Comparison of ENCODE assay signal across 8 mouse cellular contexts in genomic region chr17:62881176-62881790, GRCm38 (mm10). TPM values are rescaled to one million over a fixed set of nuclear protein-coding genes. Genes with fewer than 3 reads are reported as not detected.
DNase-seq lines count a peak whose midpoint lies in the region; ATAC-seq and TF ChIP-seq lines count a peak whose summit lies in the region.

Gene Efna5, minus strand, starts transcription at chr17:62881317.

- H3K4me3 ChIP-seq in hindbrain, embryonic 12.5 days = peak within 1 kb of the TSS; percentile 90
- H3K4me3 ChIP-seq in myocyte = peak within 1 kb of the TSS; percentile 81

- peak; percentile 30 for ATAC-seq in hindbrain, embryonic 12.5 days (ENCODE audit: low FRiP score)

- WGBS in hindbrain, embryonic 12.5 days = 2% methylated on average over 56 of the region's 68 CpGs

- TF ChIP-seq POLR2A in brain, embryonic 14.5 days (IDR thresholded peaks at IDR 0.05; ENCODE audit: borderline replicate concordance, extremely low read depth, insufficient read depth, insufficient read length, poor library complexity, severe bottlenecking) = no peak
- TF ChIP-seq POLR2A in myocyte (IDR thresholded peaks at IDR 0.05; ENCODE audit: insufficient read length, low read depth) = no peak

- peak within 1 kb of the TSS; percentile 81 for H3K4me2 ChIP-seq in hindbrain, embryonic 12.5 days (replicated peaks)
- H3K4me2 ChIP-seq in myocyte (ENCODE audit: low read depth) = peak within 1 kb of the TSS; percentile 97

- peak within 1 kb of the TSS; percentile 88 for H3ac ChIP-seq in myocyte (ENCODE audit: control insufficient read depth, insufficient read length)

- peak within 1 kb of the TSS; percentile 94 for H3K9ac ChIP-seq in hindbrain, embryonic 12.5 days

- H3K27me3 ChIP-seq in hindbrain, embryonic 12.5 days = no peaks in the 10 kb centered on the region
- no peaks in the 10 kb centered on the region for H3K27me3 ChIP-seq in myocyte (ENCODE audit: control insufficient read depth, insufficient read depth, insufficient read length)

- DNase-seq in layer of hippocampus, adult 18-20 months (ENCODE audit: low spot score in 2 of 2) = peak; percentile 13 to 19
- DNase-seq in layer of hippocampus, adult 11-12 months (ENCODE audit: low spot score) = no peak
- peak; percentile 65 for DNase-seq in brain, embryonic 14.5 days (ENCODE audit: low read depth)
- DNase-seq in frontal cortex, postnatal 10 days (ENCODE audit: low spot score in 2 of 2) = peak; percentile 24 to 50
- DNase-seq in left cerebral cortex, postnatal 25 days (ENCODE audit: low spot score in 2 of 2) = peak; percentile 48 to 64
- DNase-seq in testis, postnatal 10 days (ENCODE audit: low spot score) = peak; percentile 68

- no peak for TF ChIP-seq CTCF in brain, embryonic 14.5 days (IDR thresholded peaks at IDR 0.05; ENCODE audit: borderline replicate concordance, extremely low read depth, insufficient read depth, insufficient read length)

- intact Hi-C loops in left cerebral cortex, postnatal 25 days (cut with DNase I) = loop anchor here (5.0 to 10.0 kb wide), 5 partner anchors 131 to 406 kb away; no protein-coding TSS in a partner anchor

- H3K79me2 ChIP-seq in myocyte (ENCODE audit: control insufficient read depth, insufficient read depth) = peaks cover 26% of the 10 kb centered on the region

- H3K36me3 ChIP-seq in hindbrain, embryonic 12.5 days = no peaks in the 10 kb centered on the region
- no peaks in the 10 kb centered on the region for H3K36me3 ChIP-seq in myocyte (ENCODE audit: control insufficient read depth, insufficient read depth)

- peaks cover 8% of the 10 kb centered on the region for H3K4me1 ChIP-seq in hindbrain, embryonic 12.5 days

- peak within 1 kb of the TSS; percentile 94 for H3K27ac ChIP-seq in hindbrain, embryonic 12.5 days

- H3K9me3 ChIP-seq in hindbrain, embryonic 12.5 days (replicated peaks) = no peaks in the 10 kb centered on the region

TF ChIP-seq in myocyte, 11 proteins besides CTCF, POLR2A, EP300 and RAD21:
- TF ChIP-seq MAX (IDR thresholded peaks at IDR 0.05; ENCODE audit: low read depth) (no peak), SRF (IDR thresholded peaks at IDR 0.05; ENCODE audit: control insufficient read depth, insufficient read length, low read depth) (no peak), USF1 (IDR thresholded peaks at IDR 0.05; ENCODE audit: low read depth) (no peak), MYOG (IDR thresholded peaks at IDR 0.05; ENCODE audit: control insufficient read depth in 1 of 3, insufficient read depth in 1 of 3, insufficient read length in 2 of 3, low read depth in 2 of 3) (no peak), TCF12 (IDR thresholded peaks at IDR 0.05; ENCODE audit: insufficient read depth, poor library complexity, severe bottlenecking) (no peak), TCF3 (IDR thresholded peaks at IDR 0.05; ENCODE audit: insufficient read length, low read depth) (no peak), E2F4 (IDR thresholded peaks at IDR 0.05; ENCODE audit: insufficient read depth) (no peak), CEBPB (IDR thresholded peaks at IDR 0.05; ENCODE audit: insufficient read depth, poor library complexity, severe bottlenecking) (no peak), MYOD1 (IDR thresholded peaks at IDR 0.05; ENCODE audit: control insufficient read depth in 1 of 3, insufficient read length in 2 of 3, low read depth in 2 of 3) (no peak)

RNA-seq across cellular contexts. Expression of gene Efna5, which starts in this region (rescaled TPM):
- total RNA-seq in layer of hippocampus, adult 18-20 months (2021) = 1 to 10 TPM; 8.2 to 9.8 TPM
- polyA plus RNA-seq in brain, embryonic 14.5 days (2012; rRNA removed) = 8.4 and 21.5 TPM in 2 replicates
- polyA plus RNA-seq in hindbrain, embryonic 12.5 days (2016; fragmentation: Nextera tagmentation; extraction: Ambion mirVana) = 61.3 and 63.3 TPM in 2 replicates
- total RNA-seq in left cerebral cortex, postnatal 25 days (2021) = 10 to 100 TPM; 32.8 to 41.5 TPM
- 2.8 TPM for polyA plus RNA-seq in myocyte (2012; fragmentation: generic; extraction: Trizol)
